Mouse (Mus musculus): ENCODE measurements at regions not wholly inside any gene's neighbourhood (a gene's known extent, or its start where the extent isn't known, plus 50 kb on each side); places are given as distances from the start of the nearest gene placed in this dataset.
A peak's percentile ranks its signal among the peaks of the same experiment; 100 is the strongest.
"Not testable (repeated sequence)": the region's sequence is repeated elsewhere in the genome, so short reads cannot be mapped to it uniquely, and the experiment has no call there.

DNA sequence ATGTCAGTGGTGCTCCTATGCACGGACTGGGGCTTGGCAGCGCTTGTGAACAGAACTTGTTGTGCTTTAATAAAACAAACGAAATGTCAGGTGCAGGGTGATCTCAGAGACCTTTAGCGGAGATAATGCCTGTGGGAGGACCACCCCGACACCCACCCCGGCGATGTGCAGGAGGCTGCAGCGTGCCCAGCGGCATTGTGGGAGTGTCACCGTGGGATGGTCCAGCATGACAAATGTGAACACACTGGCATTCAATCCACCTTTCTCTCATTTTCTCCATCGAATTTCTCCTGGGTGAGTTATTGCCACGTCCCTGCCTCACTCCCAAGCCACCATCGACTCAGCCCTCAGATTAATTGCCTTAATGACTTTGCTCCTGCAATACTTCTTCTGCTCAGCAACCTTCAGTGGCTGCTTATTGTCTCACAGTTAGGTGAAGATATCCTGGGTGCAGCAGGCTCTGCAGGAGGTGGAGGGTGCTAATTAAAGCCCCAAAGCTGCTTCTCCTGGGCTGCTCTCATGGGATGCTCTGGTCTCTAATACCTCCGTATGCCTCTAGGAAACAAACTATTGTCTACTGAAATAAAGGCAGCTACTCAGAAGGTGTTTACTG lies 310.5 kb downstream of the Eipr1 start:
- no peaks in the 10 kb centered on the region for H3K27me3 ChIP-seq (ENCODE audit: low read depth, poor library complexity, severe bottlenecking)
- DNase-seq (ENCODE audit: low spot score) = no peak
- no peaks in the 10 kb centered on the region for H3K9me3 ChIP-seq (replicated peaks)
- H3K4me3 ChIP-seq = no peak overlapping the region
- 66% methylated on average over 14 of the region's 14 CpGs for WGBS
- H3K36me3 ChIP-seq = no peaks in the 10 kb centered on the region
- no peak overlapping the region for H3K27ac ChIP-seq
- H3K4me1 ChIP-seq = no peaks in the 10 kb centered on the region

GRCm38 (mm10) chr12:29062801-29063200 lies 311.2 kb downstream of the Eipr1 start:
- Histone ChIP-seq H3K9me3 (replicated peaks) (no peaks in the 10 kb centered on the region), H3K36me3 (no peaks in the 10 kb centered on the region), H3K27ac (no peak overlapping the region), H3K4me1 (no peaks in the 10 kb centered on the region), H3K4me3 (no peak overlapping the region), H3K27me3 (ENCODE audit: low read depth, poor library complexity, severe bottlenecking) (no peaks in the 10 kb centered on the region)
- DNase-seq (ENCODE audit: low spot score) = no peak
- 95% methylated on average over 3 of the region's 3 CpGs for WGBS

GRCm38 (mm10) chr12:29068180-29068579 lies 316.6 kb downstream of the Eipr1 start:
- 34% methylated on average over 5 of the region's 5 CpGs for WGBS
- no peak overlapping the region for H3K27ac ChIP-seq
- DNase-seq (ENCODE audit: low spot score) = no peak
- no peak overlapping the region for H3K4me3 ChIP-seq
- no peaks in the 10 kb centered on the region for H3K9me3 ChIP-seq (replicated peaks)
- no peaks in the 10 kb centered on the region for H3K36me3 ChIP-seq
- H3K27me3 ChIP-seq (ENCODE audit: low read depth, poor library complexity, severe bottlenecking) = no peaks in the 10 kb centered on the region
- H3K4me1 ChIP-seq = no peaks in the 10 kb centered on the region

DNA sequence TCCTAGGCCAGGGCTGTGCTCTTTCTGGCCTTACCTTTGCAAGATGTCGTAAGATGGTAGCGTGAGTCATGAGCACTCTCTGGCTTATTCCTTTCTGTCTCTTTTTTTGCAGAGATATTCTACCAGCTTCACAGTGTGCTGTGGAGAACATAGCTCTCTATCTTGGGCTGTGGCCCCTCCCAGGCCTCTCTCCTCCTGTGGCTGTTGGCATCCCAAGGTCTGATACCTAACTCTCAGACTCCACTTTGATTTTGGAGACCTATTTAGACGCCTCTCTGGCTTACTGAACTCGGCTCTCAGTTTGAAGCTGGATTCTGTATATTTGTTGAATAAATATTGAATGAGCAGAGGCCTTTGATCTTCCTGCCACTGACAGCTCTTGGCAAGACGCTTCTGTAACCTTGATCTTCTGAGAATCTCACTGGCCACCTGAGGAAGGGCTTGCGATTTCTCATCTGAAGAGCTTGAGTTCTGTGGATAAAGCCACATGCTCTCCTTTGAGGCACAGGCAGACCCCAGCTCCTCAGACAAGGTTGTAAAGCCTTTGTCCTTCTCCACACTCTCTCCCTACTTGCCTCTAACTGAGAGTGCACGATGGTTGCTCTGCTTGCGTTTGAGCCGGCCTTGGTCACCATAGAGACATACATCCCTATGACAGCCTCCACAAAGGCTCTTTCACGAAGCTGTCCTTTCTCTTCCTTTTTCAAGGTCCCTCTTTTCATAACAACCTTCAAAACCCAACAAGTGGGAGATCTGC lies 323.7 kb downstream of the Eipr1 start:
- no peaks in the 10 kb centered on the region for H3K9me3 ChIP-seq (replicated peaks)
- H3K27ac ChIP-seq = no peak overlapping the region
- H3K4me1 ChIP-seq = no peaks in the 10 kb centered on the region
- H3K36me3 ChIP-seq = no peaks in the 10 kb centered on the region
- 87% methylated on average over 10 of the region's 10 CpGs for whole genome bisulfite sequencing
- no peak overlapping the region for H3K4me3 ChIP-seq
- H3K27me3 ChIP-seq (ENCODE audit: low read depth, poor library complexity, severe bottlenecking) = no peaks in the 10 kb centered on the region
- DNase-seq (ENCODE audit: low spot score) = no peak

- 84% methylated on average over 1 of the region's 1 CpGs for WGBS
- H3K27me3 ChIP-seq (ENCODE audit: low read depth, poor library complexity, severe bottlenecking) = no peaks in the 10 kb centered on the region
- no peak overlapping the region for H3K4me3 ChIP-seq
- no peaks in the 10 kb centered on the region for H3K4me1 ChIP-seq
- no peak overlapping the region for H3K27ac ChIP-seq
- no peaks in the 10 kb centered on the region for H3K9me3 ChIP-seq (replicated peaks)
- no peaks in the 10 kb centered on the region for H3K36me3 ChIP-seq
- DNase-seq (ENCODE audit: low spot score) = no peak
Measured at GRCm38 (mm10) chr12:29076606-29077005, 325.0 kb downstream of the Eipr1 start.

GRCm38 (mm10) chr12:29079011-29079410 lies 327.4 kb downstream of the Eipr1 start:
- H3K27ac ChIP-seq = no peak overlapping the region
- H3K36me3 ChIP-seq = no peaks in the 10 kb centered on the region
- DNase-seq (ENCODE audit: low spot score) = no peak
- H3K4me1 ChIP-seq = no peaks in the 10 kb centered on the region
- H3K9me3 ChIP-seq (replicated peaks) = no peaks in the 10 kb centered on the region
- WGBS = 100% methylated on average over 1 of the region's 1 CpGs
- H3K27me3 ChIP-seq (ENCODE audit: low read depth, poor library complexity, severe bottlenecking) = no peaks in the 10 kb centered on the region
- H3K4me3 ChIP-seq = no peak overlapping the region

DNA sequence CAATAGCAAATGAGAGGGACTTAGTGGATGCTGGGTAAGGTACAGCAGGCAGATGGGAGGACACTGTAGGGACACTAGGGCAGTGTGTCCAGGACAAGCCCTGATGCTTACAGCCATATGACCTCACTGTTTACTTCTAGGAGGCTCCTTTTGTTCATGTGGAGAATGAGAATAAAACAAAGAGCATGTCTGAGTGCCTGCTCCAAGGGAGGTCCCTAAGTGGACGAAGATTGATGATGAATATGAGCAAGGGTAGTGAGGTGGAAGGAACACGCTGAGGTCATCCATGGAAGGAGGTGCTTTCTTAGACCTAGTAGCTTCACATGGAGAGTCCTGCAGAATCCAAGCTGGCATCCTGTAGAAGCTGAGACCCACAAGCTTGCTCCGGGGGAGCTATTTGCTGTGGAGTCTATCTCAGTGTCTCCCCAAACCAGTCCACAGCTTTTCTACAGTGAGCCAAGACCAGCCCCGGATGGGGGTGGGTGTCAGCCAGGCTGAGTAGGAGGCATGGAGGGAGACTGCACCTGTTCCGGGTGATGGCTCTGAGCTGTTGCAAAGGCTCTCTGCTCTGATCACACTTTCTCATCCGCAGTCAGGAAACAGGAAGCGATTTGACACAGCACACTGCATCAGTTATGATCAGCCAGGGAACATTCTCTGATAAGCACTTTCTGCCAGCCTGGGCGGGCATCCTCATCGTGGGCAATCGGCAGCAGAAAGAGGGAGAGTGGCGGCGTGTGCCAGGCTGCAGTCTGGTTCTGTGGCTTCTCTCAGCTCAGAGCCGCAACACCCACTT lies 332.0 kb downstream of the Eipr1 start:
- WGBS = 75% methylated on average over 13 of the region's 13 CpGs
- no peak overlapping the region for H3K27ac ChIP-seq
- no peaks in the 10 kb centered on the region for H3K36me3 ChIP-seq
- no peaks in the 10 kb centered on the region for H3K27me3 ChIP-seq (ENCODE audit: low read depth, poor library complexity, severe bottlenecking)
- H3K4me1 ChIP-seq = no peaks in the 10 kb centered on the region
- no peak for DNase-seq (ENCODE audit: low spot score)
- H3K9me3 ChIP-seq (replicated peaks) = no peaks in the 10 kb centered on the region
- H3K4me3 ChIP-seq = no peak overlapping the region

DNA sequence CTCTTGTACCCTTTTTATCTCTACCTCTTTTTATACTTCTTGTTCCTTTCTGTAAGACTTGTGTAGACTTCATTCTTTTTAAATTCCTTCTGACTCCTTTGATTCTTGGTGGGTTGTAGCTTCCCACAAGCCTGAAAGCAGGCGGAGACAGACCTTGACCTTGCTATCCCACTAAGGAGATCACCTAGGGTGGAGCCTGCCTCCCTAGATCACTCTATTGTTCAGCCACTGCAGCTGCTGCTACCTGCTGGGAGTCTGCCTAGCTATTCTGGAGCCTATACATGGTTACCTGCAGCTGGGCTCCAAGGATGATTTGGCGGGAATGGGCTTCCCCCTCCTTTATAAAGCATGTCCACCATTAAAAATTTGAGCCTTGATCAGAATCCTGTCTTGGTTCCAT lies 335.6 kb downstream of the Eipr1 start:
- not testable (repeated sequence) for H3K27ac ChIP-seq; DNase-seq (ENCODE audit: low spot score); H3K27me3 ChIP-seq (ENCODE audit: low read depth, poor library complexity, severe bottlenecking); H3K9me3 ChIP-seq (replicated peaks); H3K4me3 ChIP-seq; H3K4me1 ChIP-seq; H3K36me3 ChIP-seq
- 67% methylated on average over 2 of the region's 2 CpGs for WGBS

DNA sequence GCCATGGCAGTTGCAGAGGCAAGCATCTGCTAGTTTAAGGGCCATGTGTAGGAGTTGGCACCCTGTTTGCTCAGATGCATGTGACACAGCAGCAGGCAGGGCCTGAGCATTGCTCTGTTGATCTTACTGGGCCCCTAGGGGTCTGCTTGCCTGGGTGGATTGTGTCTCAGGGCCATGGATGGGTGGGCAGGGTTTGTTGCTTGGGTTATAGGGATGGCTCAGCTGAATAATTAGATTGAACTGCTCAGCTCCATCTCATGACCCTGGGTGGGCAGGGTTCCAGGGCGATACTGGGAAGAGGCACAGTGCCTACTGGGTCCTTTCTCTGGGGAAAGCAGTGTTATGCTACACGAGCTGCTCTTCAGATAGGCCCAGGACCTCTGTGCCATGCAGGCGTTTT lies 338.0 kb downstream of the Eipr1 start:
- Histone ChIP-seq H3K4me3 (no peak overlapping the region), H3K36me3 (no peaks in the 10 kb centered on the region), H3K4me1 (0 out of 2 replicates have a peak, but pooled peaks cover 2% of the 10 kb centered on the region), H3K9me3 (replicated peaks) (no peaks in the 10 kb centered on the region), H3K27ac (no peak overlapping the region), H3K27me3 (ENCODE audit: low read depth, poor library complexity, severe bottlenecking) (no peaks in the 10 kb centered on the region)
- DNase-seq (ENCODE audit: low spot score) = no peak
- 70% methylated on average over 3 of the region's 3 CpGs for WGBS

- no peaks in the 10 kb centered on the region for H3K9me3 ChIP-seq (replicated peaks)
- peaks cover 5% of the 10 kb centered on the region for H3K4me1 ChIP-seq
- no peaks in the 10 kb centered on the region for H3K36me3 ChIP-seq
- DNase-seq (ENCODE audit: low spot score) = no peak
- 68% methylated on average over 5 of the region's 5 CpGs for WGBS
- no peak overlapping the region for H3K27ac ChIP-seq
- no peaks in the 10 kb centered on the region for H3K27me3 ChIP-seq (ENCODE audit: low read depth, poor library complexity, severe bottlenecking)
- no peak overlapping the region for H3K4me3 ChIP-seq
Measured at GRCm38 (mm10) chr12:29090451-29090850, 338.8 kb downstream of the Eipr1 start.

GRCm38 (mm10) chr12:29095406-29096032 lies 343.9 kb downstream of the Eipr1 start:
- H3K27me3 ChIP-seq (ENCODE audit: low read depth, poor library complexity, severe bottlenecking) = no peaks in the 10 kb centered on the region
- peaks cover 16% of the 10 kb centered on the region for H3K4me1 ChIP-seq
- no peak overlapping the region for H3K4me3 ChIP-seq
- H3K36me3 ChIP-seq = no peaks in the 10 kb centered on the region
- WGBS = 22% methylated on average over 1 of the region's 1 CpGs
- H3K27ac ChIP-seq = no peak overlapping the region
- no peak for DNase-seq (ENCODE audit: low spot score)
- H3K9me3 ChIP-seq (replicated peaks) = no peaks in the 10 kb centered on the region

GRCm38 (mm10) chr12:29096033-29096913 lies 344.7 kb downstream of the Eipr1 start:
- Histone ChIP-seq H3K36me3 (no peaks in the 10 kb centered on the region), H3K27me3 (ENCODE audit: low read depth, poor library complexity, severe bottlenecking) (no peaks in the 10 kb centered on the region), H3K4me1 (peaks cover 16% of the 10 kb centered on the region), H3K9me3 (replicated peaks) (no peaks in the 10 kb centered on the region), H3K27ac (no peak overlapping the region), H3K4me3 (no peak overlapping the region)
- DNase-seq (ENCODE audit: low spot score) = peak; percentile 35
- WGBS = 11% methylated on average over 16 of the region's 16 CpGs
